In genomic region chr11:22006471-22007087, GRCm38 (mm10) we compare ENCODE assay signal across 14 mouse cellular contexts. TPM values are rescaled to one million over a fixed set of nuclear protein-coding genes. Genes with fewer than 3 reads are reported as not detected.
DNase-seq lines count a peak whose midpoint lies in the region; ATAC-seq and TF ChIP-seq lines count a peak whose summit lies in the region.
"Had no signal": no experiment of that assay in that cellular context is flagged by ENCODE, and none has a peak within 500 bp of the region (broad histone marks: within the 10 kb centered on the region; RNA-seq: fewer than 3 reads in every experiment).

No protein-coding gene starts in this region.

- H3K4me2 ChIP-seq in forebrain, embryonic 14.5 days (ENCODE audit: low read length): peak overlapping the region; percentile 82
- no peak overlapping the region for H3K4me2 ChIP-seq in limb, embryonic 15.5 days
- H3K4me2 ChIP-seq: heart, embryonic 15.5 days had no signal

- peaks cover 16% of the 10 kb centered on the region; the same call in 1 of the 2 replicates for H3K27me3 ChIP-seq in forebrain, embryonic 14.5 days (replicated peaks; ENCODE audit: control insufficient read depth, insufficient read depth, low read length)
- H3K27me3 ChIP-seq in limb, embryonic 15.5 days: peaks cover 68% of the 10 kb centered on the region

- ATAC-seq in forebrain, embryonic 14.5 days: no peak
- ATAC-seq in limb, embryonic 15.5 days (ENCODE audit: insufficient number of reproducible peaks, low FRiP score, low TSS enrichment, low read depth): no peak
- ATAC-seq in erythroblast, adult 5-6 weeks (replicated peaks; ENCODE audit: low FRiP score, poor library complexity, severe bottlenecking): no peak
- ATAC-seq: activated CD4-positive, CD25-positive, alpha-beta regulatory T cell, adult 4 months had no signal

- peaks cover 0 to 6% of the 10 kb centered on the region in 2 experiments; a peak in 3 of 4 replicates for H3K4me1 ChIP-seq in ES-E14 (ENCODE audit: control insufficient read depth in 2 of 2, insufficient read depth in 2 of 2, low read length in 2 of 2, poor library complexity in 1 of 2)
- peaks cover 22% of the 10 kb centered on the region for H3K4me1 ChIP-seq in forebrain, embryonic 14.5 days (ENCODE audit: control insufficient read depth, insufficient read depth, low read length)
- peaks cover 36% of the 10 kb centered on the region for H3K4me1 ChIP-seq in limb, embryonic 15.5 days

- H3K27ac ChIP-seq in ES-E14 (ENCODE audit: insufficient read depth, low read depth, low read length, poor library complexity, severe bottlenecking): no peak overlapping the region
- peak overlapping the region; percentile 92 for H3K27ac ChIP-seq in forebrain, embryonic 14.5 days (ENCODE audit: low read depth, low read length)
- H3K27ac ChIP-seq in limb, embryonic 15.5 days: no peak overlapping the region
- H3K27ac ChIP-seq: heart, embryonic 15.5 days had no signal

- 12% methylated on average over 12 of the region's 12 CpGs for WGBS in forebrain, embryonic 14.5 days
- WGBS in limb, embryonic 15.5 days: 52% methylated on average over 12 of the region's 12 CpGs

- H3K4me3 ChIP-seq in ES-E14 (ENCODE audit: insufficient read depth in 1 of 2, low read depth in 1 of 2, low read length in 2 of 2, poor library complexity in 1 of 2, severe bottlenecking in 1 of 2): peak overlapping the region; percentile 18 to 37; a peak in 2 of 4 replicates
- H3K4me3 ChIP-seq in forebrain, embryonic 14.5 days (ENCODE audit: low read depth, low read length): peak overlapping the region; percentile 36
- H3K4me3 ChIP-seq in limb, embryonic 15.5 days: peak overlapping the region; percentile 7; the same call in 1 of the 2 replicates
- H3K4me3 ChIP-seq: heart, embryonic 15.5 days had no signal

- H3K9ac ChIP-seq in ES-E14 (ENCODE audit: insufficient read depth, low read depth, low read length, poor library complexity, severe bottlenecking): no peak overlapping the region
- H3K9ac ChIP-seq in forebrain, embryonic 14.5 days (ENCODE audit: low read length): peak overlapping the region; percentile 78
- no peak overlapping the region for H3K9ac ChIP-seq in limb, embryonic 15.5 days
- H3K9ac ChIP-seq: heart, embryonic 15.5 days had no signal

- H3K36me3 ChIP-seq in ES-E14 (ENCODE audit: control insufficient read depth, insufficient read depth, low read length, poor library complexity, severe bottlenecking): no peaks in the 10 kb centered on the region
- H3K36me3 ChIP-seq in forebrain, embryonic 14.5 days (ENCODE audit: control insufficient read depth, insufficient read depth, low read length): no peaks in the 10 kb centered on the region
- 0 out of 2 replicates have a peak, but pooled peaks cover 3% of the 10 kb centered on the region for H3K36me3 ChIP-seq in limb, embryonic 15.5 days
- H3K36me3 ChIP-seq: G1E; heart, embryonic 15.5 days had no signal

- in situ Hi-C loops in ES-E14 (cut with MboI; ENCODE audit: low sequenced_read_pairs in 2 of 2, unreplicated experiment in 2 of 2): no loop called here

- peak; percentile 58 for DNase-seq in embryo, embryonic 10.5 days (ENCODE audit: low spot score)
- no peak for DNase-seq in embryo, embryonic 10 days (ENCODE audit: low spot score)
- no peak for DNase-seq in ES-E14 (ENCODE audit: low read depth, low spot score)
- no peak for DNase-seq in forebrain, embryonic 14.5 days (ENCODE audit: low spot score)
- DNase-seq in layer of hippocampus, postnatal 14 days (ENCODE audit: low spot score in 2 of 2): no peak
- no peak for DNase-seq in kidney, adult 9 months
- DNase-seq: kidney, adult 2 months had no signal

- H3K9me3 ChIP-seq in ES-E14 (ENCODE audit: control insufficient read depth, insufficient read depth, low read depth, low read length): no peaks in the 10 kb centered on the region
- H3K9me3 ChIP-seq in forebrain, embryonic 14.5 days (replicated peaks; ENCODE audit: control insufficient read depth, low read length): no peaks in the 10 kb centered on the region
- H3K9me3 ChIP-seq in limb, embryonic 15.5 days: no peaks in the 10 kb centered on the region
- H3K9me3 ChIP-seq: G1E; heart, embryonic 15.5 days had no signal

TF ChIP-seq in ES-E14, 5 proteins besides CTCF, POLR2A, EP300 and RAD21:
- TF ChIP-seq CHD2 (IDR thresholded peaks at IDR 0.05; ENCODE audit: low read depth, low read length) (no peak), ZNF384 (IDR thresholded peaks at IDR 0.05; ENCODE audit: low read depth, low read length) (no peak), HCFC1 (IDR thresholded peaks at IDR 0.05; ENCODE audit: borderline replicate concordance, insufficient read depth, low read length) (no peak)

RNA-seq across cellular contexts. Expression of gene Otx1, which starts 3.9 kb away (rescaled TPM):
- total RNA-seq in ES-E14 (2012; rRNA removed): 0.05 TPM in 1 of 2 replicates, not detected in the other
- 9.8 and 11.1 TPM in 2 replicates for polyA plus RNA-seq in forebrain, embryonic 14.5 days (2014; fragmentation: Nextera tagmentation; extraction: Ambion mirVana)
- polyA plus RNA-seq in limb, embryonic 15.5 days (2015; fragmentation: Nextera tagmentation; extraction: Ambion mirVana): 2.7 and 2.9 TPM in 2 replicates
- total RNA-seq in layer of hippocampus, postnatal 14 days (2021): 1 to 10 TPM; 5.0 to 6.6 TPM
- not detected in 2 replicates for total RNA-seq in erythroblast, adult 5-6 weeks (2015; ENCODE audit: low replicate concordance)
- total RNA-seq in erythroblast, adult 5-6 weeks (2017; ENCODE audit: low replicate concordance): not detected in 2 replicates
- polyA plus RNA-seq: kidney, adult 2 months; liver, embryonic 16.5 days; small intestine, adult 2 months had no signal
